Comparison of ENCODE assay signal across 11 mouse cellular contexts in genomic region chr10:16552861-16553635, GRCm38 (mm10).
DNase-seq lines count a peak whose midpoint lies in the region; ATAC-seq and TF ChIP-seq lines count a peak whose summit lies in the region.
"Had no signal": no experiment of that assay in that cellular context is flagged by ENCODE, and none has a peak within 500 bp of the region (broad histone marks: within the 10 kb centered on the region; RNA-seq: fewer than 3 reads in every experiment).

No protein-coding gene starts in this region.

- no peak overlapping the region for H3K9ac ChIP-seq in kidney, embryonic 15.5 days
- H3K9ac ChIP-seq in MEL (ENCODE audit: control insufficient read depth, low read depth, low read length, poor library complexity, severe bottlenecking) = peak overlapping the region; percentile 41
- H3K9ac ChIP-seq in limb, embryonic 15.5 days = no peak overlapping the region
- H3K9ac ChIP-seq: lung, embryonic 15.5 days had no signal

- H3K4me2 ChIP-seq in kidney, embryonic 15.5 days = no peak overlapping the region
- H3K4me2 ChIP-seq in limb, embryonic 15.5 days = no peak overlapping the region
- H3K4me2 ChIP-seq: lung, embryonic 15.5 days had no signal

- ATAC-seq in kidney, embryonic 15.5 days (replicated peaks; ENCODE audit: low FRiP score) = peak; percentile 73; the same call in 1 of the 2 replicates
- ATAC-seq in limb, embryonic 15.5 days (ENCODE audit: insufficient number of reproducible peaks, low FRiP score, low TSS enrichment, low read depth) = no peak
- no peak for ATAC-seq in erythroblast, adult 5-6 weeks (replicated peaks; ENCODE audit: low FRiP score, poor library complexity, severe bottlenecking)

- no peak for TF ChIP-seq RAD21 in MEL (IDR thresholded peaks at IDR 0.05; ENCODE audit: low read depth, low read length)

- no peak for TF ChIP-seq CTCF in kidney, adult 2 months (conservative IDR thresholded peaks at IDR 0.05; ENCODE audit: insufficient read depth, insufficient read length, low read depth, low read length)
- no peak for TF ChIP-seq CTCF in MEL (IDR thresholded peaks at IDR 0.05 in 2 of 3, conservative IDR thresholded peaks at IDR 0.05 in 1 of 3; ENCODE audit: control insufficient read depth in 1 of 3, insufficient read depth in 1 of 3, low read depth in 2 of 3, low read length in 3 of 3, poor library complexity in 1 of 3, severe bottlenecking in 1 of 3)

- no peaks in the 10 kb centered on the region for H3K27me3 ChIP-seq in kidney, embryonic 15.5 days
- no peaks in the 10 kb centered on the region for H3K27me3 ChIP-seq in kidney, adult 2 months (replicated peaks; ENCODE audit: control insufficient read depth, insufficient read depth, low read length)
- no peaks in the 10 kb centered on the region for H3K27me3 ChIP-seq in MEL (ENCODE audit: control insufficient read depth in 1 of 2, insufficient read depth in 2 of 2, low read length in 2 of 2)
- no peaks in the 10 kb centered on the region for H3K27me3 ChIP-seq in limb, embryonic 15.5 days
- H3K27me3 ChIP-seq: lung, embryonic 15.5 days had no signal

- H3K9me3 ChIP-seq in kidney, embryonic 15.5 days (replicated peaks) = no peaks in the 10 kb centered on the region
- H3K9me3 ChIP-seq in MEL (replicated peaks; ENCODE audit: insufficient read depth, low read length) = no peaks in the 10 kb centered on the region
- H3K9me3 ChIP-seq in limb, embryonic 15.5 days = no peaks in the 10 kb centered on the region
- H3K9me3 ChIP-seq: G1E; lung, embryonic 15.5 days had no signal

- H3K4me3 ChIP-seq in kidney, embryonic 15.5 days (replicated peaks) = no peak overlapping the region
- H3K4me3 ChIP-seq in kidney, adult 2 months (ENCODE audit: insufficient read depth, low read depth, low read length) = no peak overlapping the region
- H3K4me3 ChIP-seq in MEL (ENCODE audit: control insufficient read depth in 1 of 2, insufficient read depth in 1 of 2, low read depth in 2 of 2, low read length in 2 of 2) = peak overlapping the region; percentile 37 to 46
- H3K4me3 ChIP-seq in limb, embryonic 15.5 days = no peak overlapping the region
- H3K4me3 ChIP-seq: layer of hippocampus, adult 2 months; lung, embryonic 15.5 days had no signal

- 41% methylated on average over 3 of the region's 3 CpGs for WGBS in kidney, embryonic 15.5 days
- 41% methylated on average over 3 of the region's 3 CpGs for WGBS in kidney, adult 2 months
- WGBS in limb, embryonic 15.5 days = 35% methylated on average over 3 of the region's 3 CpGs

- peak; percentile 91 to 94 for TF ChIP-seq EP300 in MEL (IDR thresholded peaks at IDR 0.05; ENCODE audit: low read depth in 1 of 2, low read length in 2 of 2)

- H3K79me2 ChIP-seq in MEL (ENCODE audit: control insufficient read depth, insufficient read depth, low read length, poor library complexity) = no peaks in the 10 kb centered on the region

- H3K27ac ChIP-seq in kidney, embryonic 15.5 days = no peak overlapping the region
- H3K27ac ChIP-seq in kidney, adult 2 months (ENCODE audit: insufficient read depth, low read depth, low read length) = no peak overlapping the region
- peak overlapping the region; percentile 27 for H3K27ac ChIP-seq in MEL (ENCODE audit: control insufficient read depth, low read depth, low read length)
- peak overlapping the region; percentile 54; the same call in 1 of the 2 replicates for H3K27ac ChIP-seq in limb, embryonic 15.5 days
- H3K27ac ChIP-seq: layer of hippocampus, adult 2 months; lung, embryonic 15.5 days had no signal

- no peak for DNase-seq in kidney, adult 2 months
- DNase-seq in MEL (ENCODE audit: low read depth, low spot score) = peak; percentile 94
- peak; percentile 33 to 43 for DNase-seq in adrenal gland, postnatal 36 days
- no peak for DNase-seq in embryo, embryonic 10 days (ENCODE audit: low spot score)
- no peak for DNase-seq in thymus, adult 18-20 months

- H3K4me1 ChIP-seq in kidney, embryonic 15.5 days = no peaks in the 10 kb centered on the region; the same call in 1 of the 2 replicates
- no peaks in the 10 kb centered on the region for H3K4me1 ChIP-seq in kidney, adult 2 months (ENCODE audit: control insufficient read depth, insufficient read depth, low read length)
- H3K4me1 ChIP-seq in MEL (ENCODE audit: control insufficient read depth in 1 of 2, insufficient read depth in 2 of 2, low read length in 2 of 2) = peaks cover 3 to 9% of the 10 kb centered on the region in 2 experiments; a peak in 1 of 4 replicates
- no peaks in the 10 kb centered on the region for H3K4me1 ChIP-seq in limb, embryonic 15.5 days
- H3K4me1 ChIP-seq: lung, embryonic 15.5 days had no signal

- no peaks in the 10 kb centered on the region for H3K36me3 ChIP-seq in kidney, embryonic 15.5 days
- no peaks in the 10 kb centered on the region for H3K36me3 ChIP-seq in kidney, adult 2 months (ENCODE audit: control insufficient read depth, insufficient read depth, low read length)
- peaks cover 0 to 10% of the 10 kb centered on the region in 2 experiments; a peak in 2 of 4 replicates for H3K36me3 ChIP-seq in MEL (ENCODE audit: control insufficient read depth in 1 of 2, insufficient read depth in 2 of 2, low read length in 2 of 2)
- no peaks in the 10 kb centered on the region for H3K36me3 ChIP-seq in limb, embryonic 15.5 days
- H3K36me3 ChIP-seq: G1E; lung, embryonic 15.5 days had no signal

- no peak for TF ChIP-seq POLR2A in kidney, adult 2 months (IDR thresholded peaks at IDR 0.05; ENCODE audit: low read depth, low read length)
- no peak for TF ChIP-seq POLR2A in MEL (IDR thresholded peaks at IDR 0.05; ENCODE audit: control insufficient read depth in 1 of 2, insufficient read depth in 1 of 2, low read depth in 1 of 2, low read length in 2 of 2, poor library complexity in 1 of 2)

TF ChIP-seq in MEL, 35 proteins besides CTCF, POLR2A, EP300 and RAD21:
- TF ChIP-seq POLR2AphosphoS2 (IDR thresholded peaks at IDR 0.05; ENCODE audit: low read length) (no peak), CHD1 (IDR thresholded peaks at IDR 0.05; ENCODE audit: low read depth, low read length) (no peak), TBP (IDR thresholded peaks at IDR 0.05; ENCODE audit: low read depth, low read length) (0 out of 2 replicates have a peak, but pooled peaks have one; percentile 14), MAFK (IDR thresholded peaks at IDR 0.05; ENCODE audit: borderline replicate concordance, low read depth, low read length) (peak; percentile 27; the same call in 1 of the 2 replicates), NRF1 (IDR thresholded peaks at IDR 0.05; ENCODE audit: insufficient read depth, low read depth, low read length, poor library complexity, severe bottlenecking) (no peak), BHLHE40 (IDR thresholded peaks at IDR 0.05; ENCODE audit: borderline replicate concordance, low read depth, low read length) (peak; percentile 54; the same call in 1 of the 2 replicates), HCFC1 (IDR thresholded peaks at IDR 0.05; ENCODE audit: low read depth, low read length) (no peak), MEF2A (IDR thresholded peaks at IDR 0.05; ENCODE audit: extremely low read depth, insufficient replicate concordance, low read depth, low read length, poor library complexity, severe bottlenecking) (no peak), SIN3A (IDR thresholded peaks at IDR 0.05; ENCODE audit: low read length) (peak; percentile 43; the same call in 1 of the 2 replicates), UBTF (IDR thresholded peaks at IDR 0.05; ENCODE audit: borderline replicate concordance, insufficient read depth, low read depth, low read length) (no peak), ELF1 (IDR thresholded peaks at IDR 0.05; ENCODE audit: low read depth, low read length) (no peak), E2F4 (IDR thresholded peaks at IDR 0.05; ENCODE audit: borderline replicate concordance, low read depth, low read length) (no peak), MXI1 (IDR thresholded peaks at IDR 0.05; ENCODE audit: low read depth, low read length) (no peak), ZNF384 (IDR thresholded peaks at IDR 0.05; ENCODE audit: low read depth, low read length) (no peak), USF2 (IDR thresholded peaks at IDR 0.05; ENCODE audit: borderline replicate concordance in 1 of 2, insufficient read depth in 1 of 2, low read depth in 1 of 2, low read length in 2 of 2) (no peak), KAT2A (conservative IDR thresholded peaks at IDR 0.05; ENCODE audit: low read depth, low read length) (no peak), ZC3H11A (IDR thresholded peaks at IDR 0.05; ENCODE audit: low read depth, low read length) (no peak), POLR2AphosphoS5 (IDR thresholded peaks at IDR 0.05; ENCODE audit: borderline replicate concordance, low read depth, low read length) (no peak), ETS1 (IDR thresholded peaks at IDR 0.05; ENCODE audit: low read depth, low read length) (peak; percentile 89), USF1 (IDR thresholded peaks at IDR 0.05; ENCODE audit: low read depth, low read length) (no peak), MYC (IDR thresholded peaks at IDR 0.05; ENCODE audit: low read depth, low read length) (0 out of 2 replicates have a peak, but pooled peaks have one; percentile 35), GATA1 (IDR thresholded peaks at IDR 0.05; ENCODE audit: low read depth, low read length) (peak; percentile 93), MAX (IDR thresholded peaks at IDR 0.05; ENCODE audit: low read length) (no peak), TCF12 (IDR thresholded peaks at IDR 0.05; ENCODE audit: low read depth, low read length) (peak; percentile 82), MYB (IDR thresholded peaks at IDR 0.05; ENCODE audit: low read depth, low read length) (no peak), ZMIZ1 (IDR thresholded peaks at IDR 0.05; ENCODE audit: low read depth, low read length) (no peak), MAZ (IDR thresholded peaks at IDR 0.05; ENCODE audit: low read depth, low read length) (no peak), NELFE (IDR thresholded peaks at IDR 0.05; ENCODE audit: low read depth, low read length) (no peak), CHD2 (IDR thresholded peaks at IDR 0.05; ENCODE audit: low read length) (no peak), SMC3 (IDR thresholded peaks at IDR 0.05; ENCODE audit: low read depth, low read length) (no peak), ZKSCAN1 (IDR thresholded peaks at IDR 0.05; ENCODE audit: low read depth, low read length) (no peak), RCOR1 (IDR thresholded peaks at IDR 0.05; ENCODE audit: low read depth, low read length) (peak; percentile 92), TAL1 (IDR thresholded peaks at IDR 0.05; ENCODE audit: low read length) (peak; percentile 40; the same call in 1 of the 2 replicates), GABPA (IDR thresholded peaks at IDR 0.05; ENCODE audit: low read depth, low read length) (no peak), JUND (IDR thresholded peaks at IDR 0.05; ENCODE audit: low read depth, low read length) (no peak)

Comparison
In these comparisons a context has a peak if more than half of its experiments do, and no peak if none do; other contexts are left out.
1. H3K27ac ChIP-seq: peak in MEL (single experiment) and limb, embryonic 15.5 days (single experiment); none in kidney, embryonic 15.5 days (single experiment) and kidney, adult 2 months (single experiment).
2. H3K4me3 ChIP-seq: peak in MEL (2 of 2); none in kidney, embryonic 15.5 days (single experiment), kidney, adult 2 months (single experiment) and limb, embryonic 15.5 days (single experiment).
3. DNase-seq: peak in MEL (single experiment) and adrenal gland, postnatal 36 days (2 of 2); none in kidney, adult 2 months (single experiment), embryo, embryonic 10 days (single experiment) and thymus, adult 18-20 months (0 of 2).